Mouse (Mus musculus) brain, embryonic 14.5 days (tissue): ENCODE results near the gene Gm19935.

ENCODE experiments used
- CTCF ChIP-seq: fragments of 200-500 bp; IDR thresholded peaks from 2 replicates; pipeline ENCODE4 v1.5.1; 2012; ENCODE audit warnings: inconsistent platforms, mild to moderate bottlenecking, moderate library complexity, borderline replicate concordance; ENCODE audit not compliant: insufficient read depth, insufficient read length; ENCODE audit errors: extremely low read depth
- POLR2A ChIP-seq: fragments of 200-500 bp; IDR thresholded peaks from 2 replicates; pipeline ENCODE4 v1.6.1; 2012; ENCODE audit warnings: mild to moderate bottlenecking, inconsistent platforms, borderline replicate concordance; ENCODE audit not compliant: poor library complexity, insufficient read depth, insufficient read length, severe bottlenecking; ENCODE audit errors: extremely low read depth

GRCm38 (mm10) chr8:90822443-90822842 is 5.2 kb upstream of the Gm19935 start:
- TF ChIP-seq CTCF = no peak
- TF ChIP-seq POLR2A = no peak
